Mouse (Mus musculus) ovary, postnatal 36 days (tissue): ENCODE measurements around the gene Gm13278.
"Not testable (repeated sequence)": the region's sequence is repeated elsewhere in the genome, so short reads cannot be mapped to it uniquely, and the experiment has no call there.

Experiments
- DNase-seq: peaks from one replicate; pipeline ENCODE4 v3.0.0; 2022; ENCODE audit warnings: low spot score, mixed read lengths

Gm13278 gene

DNA sequence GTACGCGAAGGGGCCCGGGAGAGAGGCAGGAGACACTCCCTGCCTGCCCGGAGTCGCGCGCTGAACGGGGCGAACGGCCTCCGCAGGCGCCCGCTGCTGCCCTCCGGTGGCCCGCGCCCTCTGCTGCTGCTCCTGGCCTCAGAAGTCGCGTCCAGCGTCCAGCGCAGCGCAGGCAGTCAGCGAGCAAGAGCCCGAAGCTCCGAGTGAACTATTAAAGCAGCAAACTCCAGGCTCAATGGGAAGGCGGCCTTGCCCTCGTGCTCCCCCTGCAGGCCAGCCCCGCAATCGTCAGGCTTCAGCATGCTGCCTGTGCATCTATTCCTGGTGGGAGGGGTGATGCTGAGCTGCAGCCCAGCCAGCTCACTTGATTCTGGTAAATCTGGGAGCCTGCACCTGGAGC is at the start of gene Gm13278:
Gene Gm13278, plus strand, starts transcription at position 301 of the 400 bp plus-strand sequence.
- DNase-seq: not testable (repeated sequence)

DNA sequence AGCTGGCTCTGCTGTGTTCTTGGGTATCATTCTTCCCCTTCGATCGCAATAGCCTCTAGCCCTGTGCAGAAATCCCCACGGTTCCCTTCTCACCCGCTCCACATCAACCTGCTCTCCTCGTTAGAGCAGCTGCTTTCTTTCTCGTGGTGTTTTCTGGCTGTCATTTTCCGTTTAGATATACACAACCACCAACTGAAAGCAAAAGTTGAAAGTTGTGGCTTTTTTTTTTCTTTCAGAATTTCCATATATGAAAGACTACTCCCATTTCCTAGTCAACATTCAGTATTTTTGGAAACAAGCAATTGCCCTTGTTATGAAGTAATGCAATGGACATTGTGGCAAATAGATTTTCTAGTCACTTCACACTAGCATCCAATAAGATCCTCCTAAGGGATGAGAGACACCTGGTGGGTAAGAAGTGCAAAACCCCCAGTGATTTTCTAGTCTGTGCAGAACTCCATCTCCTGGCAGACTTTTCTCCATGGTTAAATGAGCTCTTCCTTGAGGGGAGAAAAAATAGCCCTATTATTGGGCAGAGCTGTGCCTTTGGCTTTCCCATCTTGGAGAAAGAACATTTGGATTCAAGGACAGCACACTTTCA is 48.5 kb upstream of the Gm13278 start:
- no peak for DNase-seq

DNA sequence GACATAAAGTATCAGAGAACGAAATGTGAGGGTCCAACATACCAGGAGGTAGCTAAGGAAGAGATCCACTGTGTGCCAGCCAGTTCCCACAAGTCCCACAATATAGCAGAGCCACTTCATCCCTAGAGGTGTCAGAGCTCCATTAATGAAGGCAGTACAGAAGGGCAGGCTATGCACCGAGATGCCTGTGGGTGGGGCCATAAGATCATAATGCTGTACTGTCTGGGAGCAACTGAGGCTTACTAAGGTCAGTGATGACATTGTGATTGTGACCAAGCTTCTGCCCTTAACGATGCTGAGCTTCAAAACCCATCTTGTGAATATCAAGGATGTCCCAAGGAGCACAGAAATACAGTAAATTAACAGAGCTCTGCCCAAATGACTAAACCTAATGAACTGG is 47.1 kb upstream of the Gm13278 start:
- DNase-seq: no peak

DNA sequence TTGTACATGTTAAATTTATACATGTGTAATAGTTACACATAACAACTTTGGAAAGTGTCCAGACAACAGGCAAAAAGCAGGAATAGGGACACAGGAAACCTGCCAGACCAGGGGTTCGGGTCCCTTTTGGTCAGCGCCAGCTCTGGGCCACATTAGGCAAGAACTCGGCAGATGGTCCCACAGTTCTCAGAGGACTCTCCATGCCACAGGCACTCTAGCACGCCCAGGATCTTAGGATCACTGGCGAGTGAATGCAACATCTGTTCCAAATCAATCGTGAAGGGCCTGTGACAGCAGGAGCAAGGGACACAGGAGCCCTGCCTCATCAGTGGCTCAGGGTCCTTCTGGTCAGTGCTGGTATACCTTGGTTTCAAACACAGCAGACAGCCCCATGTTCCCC is 41.4 kb upstream of the Gm13278 start:
- no peak for DNase-seq

DNA sequence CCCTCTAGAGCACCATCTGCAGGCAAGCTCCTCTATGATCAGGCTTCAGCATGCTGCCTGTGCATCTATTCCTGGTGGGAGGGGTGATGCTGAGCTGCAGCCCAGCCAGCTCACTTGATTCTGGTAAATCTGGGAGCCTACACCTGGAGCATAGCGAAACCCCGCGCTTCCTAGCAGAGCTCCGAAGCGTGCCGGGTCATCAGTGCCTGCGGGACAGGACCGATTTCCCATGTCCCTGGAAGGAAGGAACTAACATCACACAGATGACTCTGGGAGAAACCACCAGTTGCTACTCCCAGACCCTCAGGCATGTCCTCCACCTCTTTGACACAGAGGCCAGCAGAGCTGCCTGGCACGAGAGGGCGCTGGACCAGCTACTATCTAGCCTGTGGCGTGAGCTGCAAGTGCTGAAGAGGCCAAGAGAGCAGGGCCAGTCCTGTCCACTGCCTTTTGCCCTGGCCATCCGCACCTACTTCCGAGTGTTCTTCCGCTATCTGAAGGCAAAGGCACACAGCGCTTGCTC is 36.5 kb upstream of the Gm13278 start, which contains the start of gene Gm13271:
Gene Gm13271, plus strand, starts transcription at position 51 of the 523 bp plus-strand sequence.
- peak; percentile 67 for DNase-seq

DNA sequence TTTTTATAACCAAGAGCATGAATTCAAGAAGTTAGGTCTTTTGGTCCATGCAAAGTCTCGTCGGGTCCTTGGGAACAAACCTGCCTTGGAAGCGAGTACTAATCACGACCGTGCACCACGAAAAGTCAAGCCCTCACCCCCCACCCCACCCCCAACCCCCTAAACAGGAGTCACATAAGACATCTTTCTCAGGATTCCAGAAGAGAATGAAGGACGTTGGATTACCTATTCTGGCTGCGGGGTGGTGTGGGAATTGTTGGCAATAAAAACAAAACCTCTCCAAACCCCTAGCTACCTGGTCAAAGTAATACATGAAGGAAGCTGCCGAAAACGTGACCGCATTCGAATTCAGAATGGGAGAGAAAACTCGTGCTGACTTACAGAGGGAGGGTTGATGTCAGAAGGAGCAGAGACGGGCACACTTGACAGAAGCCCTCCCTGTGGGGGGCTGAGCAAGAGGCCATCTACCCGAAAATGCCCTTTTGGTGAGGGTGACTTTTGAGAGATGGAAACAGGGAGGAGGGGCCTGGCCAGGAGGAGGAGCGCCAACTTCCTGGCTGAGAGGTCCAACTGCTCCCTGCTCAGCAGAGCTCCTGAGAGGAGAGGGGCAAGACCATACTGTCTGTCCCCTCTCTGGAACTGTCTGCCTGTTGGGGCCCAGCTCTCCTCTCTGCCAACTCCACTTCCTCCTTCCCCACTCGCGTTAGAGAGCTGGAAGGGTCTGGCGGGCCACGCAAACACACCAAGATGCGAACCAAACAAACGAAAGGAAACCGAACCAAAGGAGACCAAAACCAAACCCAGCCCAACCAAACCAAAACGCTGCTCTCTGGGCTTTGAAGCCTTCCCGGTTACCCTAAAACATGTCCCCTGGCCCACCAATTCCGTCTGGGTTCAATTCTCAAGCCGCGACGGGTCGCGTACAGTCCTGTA is 34.5 kb upstream of the Gm13278 start:
- DNase-seq: not testable (repeated sequence)

DNA sequence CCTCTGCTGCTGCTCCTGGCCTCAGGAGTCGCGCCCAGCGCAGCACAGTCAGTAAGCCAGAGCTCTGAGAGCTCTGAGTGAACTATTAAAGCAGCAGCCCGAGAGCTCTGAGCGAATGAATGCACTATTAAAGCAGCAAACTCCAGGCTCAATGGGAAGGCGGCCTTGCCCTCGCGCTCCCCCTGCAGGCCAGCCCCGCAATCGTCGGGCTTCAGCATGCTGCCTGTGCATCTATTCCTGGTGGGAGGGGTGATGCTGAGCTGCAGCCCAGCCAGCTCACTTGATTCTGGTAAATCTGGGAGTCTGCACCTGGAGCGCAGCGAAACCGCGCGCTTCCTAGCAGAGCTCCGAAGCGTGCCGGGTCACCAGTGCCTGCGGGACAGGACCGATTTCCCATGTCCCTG is 33.7 kb upstream of the Gm13278 start:
- DNase-seq: peak; percentile 88

DNA sequence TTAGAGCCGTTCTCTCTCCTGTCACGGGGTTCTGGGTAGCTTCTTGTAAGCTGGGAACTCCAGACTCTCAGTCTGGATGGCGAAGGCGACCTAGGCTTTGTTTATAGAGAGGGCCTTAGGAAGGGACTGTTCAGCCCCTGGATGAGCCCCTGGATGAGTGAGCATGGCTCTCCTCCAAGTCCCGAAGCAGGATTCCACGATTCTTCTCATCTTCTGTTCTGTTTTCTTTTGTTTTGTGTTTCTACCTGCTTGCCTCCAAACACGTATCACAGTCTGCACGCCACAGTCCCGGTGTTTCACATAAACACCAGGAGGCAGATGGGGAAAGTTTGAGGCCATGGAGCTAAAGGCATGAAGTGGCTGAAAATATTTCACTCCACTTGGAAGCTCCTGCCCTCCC is 32.6 kb upstream of the Gm13278 start:
- not testable (repeated sequence) for DNase-seq

DNA sequence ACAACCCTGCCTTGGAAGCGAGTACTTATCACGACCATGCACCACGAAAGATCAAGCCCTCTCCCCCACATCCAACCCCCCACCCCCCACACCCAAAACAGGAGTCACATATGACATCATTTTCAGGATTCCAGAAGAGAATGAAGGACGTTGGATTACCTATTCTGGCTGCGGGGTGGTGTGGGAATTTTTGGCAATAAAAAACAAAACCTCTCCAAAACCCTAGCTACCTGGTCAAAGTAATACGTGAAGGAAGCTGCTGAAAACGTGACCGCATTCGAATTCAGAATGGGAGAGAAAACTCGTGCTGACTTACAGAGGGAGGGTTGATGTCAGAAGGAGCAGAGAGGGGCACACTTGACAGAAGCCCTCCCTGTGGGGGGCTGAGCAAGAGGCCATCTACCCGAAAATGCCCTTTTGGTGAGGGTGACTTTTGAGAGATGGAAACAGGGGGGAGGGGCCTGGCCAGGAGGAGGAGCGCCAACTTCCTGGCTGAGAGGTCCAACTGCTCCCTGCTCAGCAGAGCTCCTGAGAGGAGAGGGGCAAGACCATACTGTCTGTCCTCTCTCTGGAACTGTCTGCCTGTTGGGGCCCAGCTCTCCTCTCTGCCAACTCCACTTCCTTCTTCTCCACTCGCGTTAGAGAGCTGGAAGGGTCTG is 31.6 kb upstream of the Gm13278 start, which contains the start of gene Gm13283:
Gene Gm13283, plus strand, starts transcription at position 510 of the 659 bp plus-strand sequence.
- not testable (repeated sequence) for DNase-seq

DNA sequence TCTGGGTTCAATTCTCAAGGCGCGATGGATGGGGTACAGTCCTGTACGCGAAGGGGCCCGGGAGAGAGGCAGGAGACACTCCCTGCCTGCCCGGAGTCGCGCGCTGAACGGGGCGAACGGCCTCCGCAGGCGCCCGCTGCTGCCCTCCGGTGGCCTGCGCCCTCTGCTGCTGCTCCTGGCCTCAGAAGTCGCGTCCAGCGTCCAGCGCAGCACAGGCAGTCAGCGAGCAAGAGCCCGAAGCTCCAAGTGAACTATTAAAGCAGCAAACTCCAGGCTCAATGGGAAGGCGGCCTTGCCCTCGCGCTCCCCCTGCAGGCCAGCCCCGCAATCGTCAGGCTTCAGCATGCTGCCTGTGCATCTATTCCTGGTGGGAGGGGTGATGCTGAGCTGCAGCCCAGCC is 30.9 kb upstream of the Gm13278 start:
- peak; percentile 83 for DNase-seq

DNA sequence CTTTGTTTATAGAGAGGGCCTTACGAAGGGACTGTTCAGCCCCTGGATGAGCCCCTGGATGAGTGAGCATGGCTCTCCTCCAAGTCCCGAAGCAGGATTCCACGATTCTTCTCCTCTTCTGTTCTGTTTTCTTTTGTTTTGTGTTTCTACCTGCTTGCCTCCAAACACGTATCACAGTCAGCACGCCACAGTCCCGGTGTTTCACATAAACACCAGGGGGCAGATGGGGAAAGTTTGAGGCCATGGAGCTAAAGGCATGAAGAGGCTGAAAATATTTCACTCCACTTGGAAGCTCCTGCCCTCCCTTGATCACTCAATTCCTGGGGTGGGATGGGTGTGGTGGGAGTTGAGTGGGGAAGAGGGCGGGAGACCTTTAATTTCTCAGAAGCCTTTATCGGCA is 29.6 kb upstream of the Gm13278 start:
- peak; percentile 61 for DNase-seq

DNA sequence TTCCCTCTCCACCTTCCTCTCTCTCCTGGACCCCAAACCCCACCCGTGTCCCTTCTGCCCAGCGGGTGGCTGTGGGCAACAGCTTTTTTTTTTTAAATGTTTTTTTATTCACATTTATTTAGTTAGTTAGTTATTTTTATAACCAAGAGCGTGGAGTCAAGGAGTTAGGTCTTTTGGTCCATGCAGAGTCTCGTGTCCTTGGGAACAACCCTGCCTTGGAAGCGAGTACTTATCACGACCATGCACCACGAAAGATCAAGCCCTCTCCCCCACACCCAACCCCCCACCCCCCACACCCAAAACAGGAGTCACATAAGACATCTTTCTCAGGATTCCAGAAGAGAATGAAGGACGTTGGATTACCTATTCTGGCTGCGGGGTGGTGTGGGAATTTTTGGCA is 29.0 kb upstream of the Gm13278 start:
- DNase-seq: not testable (repeated sequence)

DNA sequence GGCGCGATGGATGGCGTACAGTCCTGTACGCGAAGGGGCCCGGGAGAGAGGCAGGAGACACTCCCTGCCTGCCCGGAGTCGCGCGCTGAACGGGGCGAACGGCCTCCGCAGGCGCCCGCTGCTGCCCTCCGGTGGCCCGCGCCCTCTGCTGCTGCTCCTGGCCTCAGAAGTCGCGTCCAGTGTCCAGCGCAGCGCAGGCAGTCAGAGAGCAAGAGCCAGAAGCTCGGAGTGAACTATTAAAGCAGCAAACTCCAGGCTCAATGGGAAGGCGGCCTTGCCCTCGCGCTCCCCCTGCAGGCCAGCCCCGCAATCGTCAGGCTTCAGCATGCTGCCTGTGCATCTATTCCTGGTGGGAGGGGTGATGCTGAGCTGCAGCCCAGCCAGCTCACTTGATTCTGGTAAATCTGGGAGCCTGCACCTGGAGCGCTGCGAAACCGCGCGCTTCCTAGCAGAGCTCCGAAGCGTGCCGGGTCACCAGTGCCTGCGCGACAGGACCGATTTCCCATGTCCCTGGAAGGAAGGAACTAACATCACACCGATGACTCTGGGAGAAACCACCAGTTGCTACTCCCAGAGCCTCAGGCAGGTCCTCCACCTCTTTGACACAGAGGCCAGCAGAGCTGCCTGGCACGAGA is 27.8 kb upstream of the Gm13278 start:
- DNase-seq: peak; percentile 60

DNA sequence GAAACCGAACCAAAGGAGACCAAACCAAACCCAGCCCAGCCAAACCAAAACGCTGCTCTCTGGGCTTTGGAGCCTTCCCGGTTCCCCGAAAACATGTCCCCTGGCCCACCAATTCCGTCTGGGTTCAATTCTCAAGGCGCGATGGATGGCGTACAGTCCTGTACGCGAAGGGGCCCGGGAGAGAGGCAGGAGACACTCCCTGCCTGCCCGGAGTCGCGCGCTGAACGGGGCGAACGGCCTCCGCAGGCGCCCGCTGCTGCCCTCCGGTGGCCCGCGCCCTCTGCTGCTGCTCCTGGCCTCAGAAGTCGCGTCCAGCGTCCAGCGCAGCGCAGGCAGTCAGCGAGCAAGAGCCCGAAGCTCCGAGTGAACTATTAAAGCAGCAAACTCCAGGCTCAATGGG is 17.8 kb upstream of the Gm13278 start, which contains the start of gene Gm13290:
Gene Gm13290, plus strand, starts transcription at position 301 of the 400 bp plus-strand sequence.
- not testable (repeated sequence) for DNase-seq

DNA sequence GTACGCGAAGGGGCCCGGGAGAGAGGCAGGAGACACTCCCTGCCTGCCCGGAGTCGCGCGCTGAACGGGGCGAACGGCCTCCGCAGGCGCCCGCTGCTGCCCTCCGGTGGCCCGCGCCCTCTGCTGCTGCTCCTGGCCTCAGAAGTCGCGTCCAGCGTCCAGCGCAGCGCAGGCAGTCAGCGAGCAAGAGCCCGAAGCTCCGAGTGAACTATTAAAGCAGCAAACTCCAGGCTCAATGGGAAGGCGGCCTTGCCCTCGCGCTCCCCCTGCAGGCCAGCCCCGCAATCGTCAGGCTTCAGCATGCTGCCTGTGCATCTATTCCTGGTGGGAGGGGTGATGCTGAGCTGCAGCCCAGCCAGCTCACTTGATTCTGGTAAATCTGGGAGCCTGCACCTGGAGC is 14.7 kb upstream of the Gm13278 start, which contains the start of gene Gm13289:
Gene Gm13289, plus strand, starts transcription at position 301 of the 400 bp plus-strand sequence.
- not testable (repeated sequence) for DNase-seq

DNA sequence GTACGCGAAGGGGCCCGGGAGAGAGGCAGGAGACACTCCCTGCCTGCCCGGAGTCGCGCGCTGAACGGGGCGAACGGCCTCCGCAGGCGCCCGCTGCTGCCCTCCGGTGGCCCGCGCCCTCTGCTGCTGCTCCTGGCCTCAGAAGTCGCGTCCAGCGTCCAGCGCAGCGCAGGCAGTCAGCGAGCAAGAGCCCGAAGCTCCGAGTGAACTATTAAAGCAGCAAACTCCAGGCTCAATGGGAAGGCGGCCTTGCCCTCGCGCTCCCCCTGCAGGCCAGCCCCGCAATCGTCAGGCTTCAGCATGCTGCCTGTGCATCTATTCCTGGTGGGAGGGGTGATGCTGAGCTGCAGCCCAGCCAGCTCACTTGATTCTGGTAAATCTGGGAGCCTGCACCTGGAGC is 11.8 kb upstream of the Gm13278 start, which contains the start of gene Gm13272:
Gene Gm13272, plus strand, starts transcription at position 301 of the 400 bp plus-strand sequence.
- not testable (repeated sequence) for DNase-seq

DNA sequence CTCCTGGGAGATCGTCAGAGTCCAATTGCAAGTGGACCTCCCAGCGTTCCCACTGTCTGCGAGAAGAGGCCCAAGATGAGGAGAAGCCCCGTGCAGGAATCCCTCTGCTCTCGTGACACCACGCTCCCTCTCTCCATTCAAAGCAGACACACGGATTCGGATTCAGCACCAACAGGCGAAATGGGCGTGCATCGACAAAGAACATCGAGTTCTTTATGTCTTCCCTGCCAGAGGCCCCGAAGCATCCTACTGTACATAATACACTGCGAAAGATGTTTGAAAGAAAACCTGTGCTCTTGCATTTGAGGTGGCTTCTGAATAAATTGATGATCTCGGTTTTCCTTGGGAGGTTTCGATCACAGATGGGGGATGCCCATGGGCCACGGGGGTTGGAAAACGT is 11.0 kb upstream of the Gm13278 start:
- not testable (repeated sequence) for DNase-seq

DNA sequence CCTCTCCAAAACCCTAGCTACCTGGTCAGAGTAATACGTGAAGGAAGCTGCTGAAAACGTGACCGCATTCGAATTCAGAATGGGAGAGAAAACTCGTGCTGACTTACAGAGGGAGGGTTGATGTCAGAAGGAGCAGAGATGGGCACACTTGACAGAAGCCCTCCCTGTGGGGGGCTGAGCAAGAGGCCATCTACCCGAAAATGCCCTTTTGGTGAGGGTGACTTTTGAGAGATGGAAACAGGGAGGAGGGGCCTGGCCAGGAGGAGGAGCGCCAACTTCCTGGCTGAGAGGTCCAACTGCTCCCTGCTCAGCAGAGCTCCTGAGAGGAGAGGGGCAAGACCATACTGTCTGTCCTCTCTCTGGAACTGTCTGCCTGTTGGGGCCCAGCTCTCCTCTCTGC is 9.5 kb upstream of the Gm13278 start, which contains the start of gene Ifnz:
Gene Ifnz, plus strand, starts transcription at position 301 of the 400 bp plus-strand sequence.
- DNase-seq: not testable (repeated sequence)

DNA sequence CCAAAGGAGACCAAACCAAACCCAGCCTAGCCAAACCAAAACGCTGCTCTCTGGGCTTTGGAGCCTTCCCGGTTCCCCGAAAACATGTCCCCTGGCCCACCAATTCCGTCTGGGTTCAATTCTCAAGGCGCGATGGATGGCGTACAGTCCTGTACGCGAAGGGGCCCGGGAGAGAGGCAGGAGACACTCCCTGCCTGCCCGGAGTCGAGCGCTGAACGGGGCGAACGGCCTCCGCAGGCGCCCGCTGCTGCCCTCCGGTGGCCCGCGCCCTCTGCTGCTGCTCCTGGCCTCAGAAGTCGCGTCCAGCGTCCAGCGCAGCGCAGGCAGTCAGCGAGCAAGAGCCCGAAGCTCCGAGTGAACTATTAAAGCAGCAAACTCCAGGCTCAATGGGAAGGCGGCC is 9.0 kb upstream of the Gm13278 start:
- peak; percentile 31 for DNase-seq

DNA sequence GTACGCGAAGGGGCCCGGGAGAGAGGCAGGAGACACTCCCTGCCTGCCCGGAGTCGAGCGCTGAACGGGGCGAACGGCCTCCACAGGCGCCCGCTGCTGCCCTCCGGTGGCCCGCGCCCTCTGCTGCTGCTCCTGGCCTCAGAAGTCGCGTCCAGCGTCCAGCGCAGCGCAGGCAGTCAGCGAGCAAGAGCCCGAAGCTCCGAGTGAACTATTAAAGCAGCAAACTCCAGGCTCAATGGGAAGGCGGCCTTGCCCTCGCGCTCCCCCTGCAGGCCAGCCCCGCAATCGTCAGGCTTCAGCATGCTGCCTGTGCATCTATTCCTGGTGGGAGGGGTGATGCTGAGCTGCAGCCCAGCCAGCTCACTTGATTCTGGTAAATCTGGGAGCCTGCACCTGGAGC is 5.9 kb upstream of the Gm13278 start, which contains the start of gene Gm13276:
Gene Gm13276, plus strand, starts transcription at position 301 of the 400 bp plus-strand sequence.
- not testable (repeated sequence) for DNase-seq

DNA sequence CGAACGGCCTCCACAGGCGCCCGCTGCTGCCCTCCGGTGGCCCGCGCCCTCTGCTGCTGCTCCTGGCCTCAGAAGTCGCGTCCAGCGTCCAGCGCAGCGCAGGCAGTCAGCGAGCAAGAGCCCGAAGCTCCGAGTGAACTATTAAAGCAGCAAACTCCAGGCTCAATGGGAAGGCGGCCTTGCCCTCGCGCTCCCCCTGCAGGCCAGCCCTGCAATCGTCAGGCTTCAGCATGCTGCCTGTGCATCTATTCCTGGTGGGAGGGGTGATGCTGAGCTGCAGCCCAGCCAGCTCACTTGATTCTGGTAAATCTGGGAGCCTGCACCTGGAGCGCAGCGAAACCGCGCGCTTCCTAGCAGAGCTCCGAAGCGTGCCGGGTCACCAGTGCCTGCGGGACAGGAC is 2.9 kb upstream of the Gm13278 start, which contains the start of gene Gm13277:
Gene Gm13277, plus strand, starts transcription at position 231 of the 400 bp plus-strand sequence.
- DNase-seq: peak; percentile 62
